Mouse (Mus musculus): ENCODE data around the gene Glod5.
A peak's percentile ranks its signal among the peaks of the same experiment; 100 is the strongest.
"Not testable (repeated sequence)": the region's sequence is repeated elsewhere in the genome, so short reads cannot be mapped to it uniquely, and the experiment has no call there.

The Glod5 gene

DNA sequence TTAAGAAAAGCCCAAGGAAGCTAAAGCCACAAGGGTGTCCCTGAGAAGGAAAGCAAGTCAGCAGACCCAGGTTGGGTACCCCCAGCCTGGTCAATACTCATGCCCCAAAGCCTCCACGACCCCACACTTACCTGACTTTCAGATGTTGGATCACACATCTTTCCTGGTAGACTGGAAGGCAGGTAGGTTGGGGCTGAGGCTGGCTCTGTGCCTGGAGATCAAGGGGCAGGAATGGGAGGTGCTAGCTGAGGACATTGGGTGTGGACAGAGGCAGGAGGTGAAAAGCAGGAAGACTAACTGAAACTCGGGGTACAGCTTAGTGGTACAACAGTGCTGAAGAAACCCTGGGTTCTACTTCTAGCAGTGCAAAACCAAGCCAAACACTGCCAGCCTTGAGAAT lies at the start of gene Glod5:
Gene Glod5 (minus strand): TSS at position 207 of the 400 bp plus-strand sequence.
- DNase-seq (ENCODE audit: low spot score in 2 of 2) = no peak

DNA sequence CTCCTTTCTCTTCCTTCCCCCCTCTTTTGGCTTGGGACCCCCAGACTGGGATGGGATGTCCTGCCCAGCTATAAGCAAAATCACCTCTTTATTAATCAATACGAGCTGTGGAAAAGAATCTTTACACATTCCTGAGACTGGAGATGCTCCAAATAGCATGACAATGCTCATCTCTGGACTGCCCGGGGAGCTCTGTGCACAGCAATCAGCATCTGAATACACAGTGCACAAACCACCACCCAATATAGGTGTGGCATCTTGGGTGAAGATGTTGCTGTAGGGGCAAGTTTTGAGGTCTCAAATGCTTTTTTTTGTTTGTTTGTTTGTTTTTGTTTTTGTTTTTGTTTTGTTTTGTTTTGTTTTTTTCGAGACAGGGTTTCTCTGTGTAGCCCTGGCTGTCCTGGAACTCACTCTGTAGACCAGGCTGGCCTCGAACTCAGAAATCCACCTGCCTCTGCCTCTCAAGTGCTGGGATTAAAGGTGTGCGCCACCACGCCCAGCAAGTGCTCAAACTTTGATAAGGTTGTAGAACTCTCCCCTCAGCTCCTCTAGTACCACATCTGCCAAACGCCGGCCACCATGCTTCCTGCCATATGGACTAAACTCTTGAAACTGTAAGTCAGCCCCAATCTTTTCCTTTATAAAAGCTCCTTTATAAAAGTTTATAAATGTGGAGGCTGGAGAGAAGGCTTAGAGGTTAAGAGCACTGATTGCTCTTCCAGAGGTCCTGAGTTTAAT lies 32.9 kb upstream of the Glod5 start:
- not testable (repeated sequence) for DNase-seq (ENCODE audit: low spot score in 2 of 2)

DNA sequence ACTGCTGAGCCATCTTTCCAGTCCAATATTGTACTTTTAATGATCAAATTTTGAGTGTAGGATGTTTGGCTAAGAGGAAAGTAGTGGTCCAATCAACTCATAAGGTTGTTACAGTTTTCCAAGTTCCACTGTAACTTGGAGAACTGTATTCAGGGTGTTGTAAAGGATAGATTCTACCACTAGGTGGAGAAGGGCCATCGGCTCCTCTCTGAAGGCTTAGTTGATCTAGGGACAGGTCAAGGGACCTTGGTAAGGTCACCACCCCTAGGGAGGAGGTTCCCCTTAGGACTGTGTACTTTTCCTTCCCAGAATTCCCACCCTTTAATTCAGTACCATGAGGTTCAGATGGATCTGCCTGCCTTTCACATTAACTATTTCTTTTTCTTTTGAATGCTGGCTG lies 14.7 kb upstream of the Glod5 start:
- no peak for DNase-seq (ENCODE audit: low spot score in 2 of 2)

DNA sequence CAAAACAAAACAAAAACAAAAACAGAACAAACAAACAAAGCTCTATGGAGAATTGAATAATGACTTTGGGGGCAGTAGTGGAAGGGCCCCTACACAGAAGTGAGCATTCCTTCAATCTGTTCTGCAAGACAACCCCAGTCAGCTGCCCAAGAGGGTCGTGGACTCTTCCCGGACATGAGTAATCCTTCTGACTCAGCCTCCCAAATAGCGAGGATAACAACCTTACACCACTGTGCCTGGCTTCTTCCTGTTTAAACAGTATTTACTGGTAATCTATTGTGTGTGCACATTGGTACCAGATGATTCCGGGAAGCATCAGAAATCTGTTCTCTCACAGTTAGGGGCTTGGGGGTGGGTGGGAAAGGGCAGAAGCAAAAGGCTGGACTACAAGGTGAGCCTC lies 8.5 kb upstream of the Glod5 start:
- no peak for DNase-seq (ENCODE audit: low spot score in 2 of 2)

DNA sequence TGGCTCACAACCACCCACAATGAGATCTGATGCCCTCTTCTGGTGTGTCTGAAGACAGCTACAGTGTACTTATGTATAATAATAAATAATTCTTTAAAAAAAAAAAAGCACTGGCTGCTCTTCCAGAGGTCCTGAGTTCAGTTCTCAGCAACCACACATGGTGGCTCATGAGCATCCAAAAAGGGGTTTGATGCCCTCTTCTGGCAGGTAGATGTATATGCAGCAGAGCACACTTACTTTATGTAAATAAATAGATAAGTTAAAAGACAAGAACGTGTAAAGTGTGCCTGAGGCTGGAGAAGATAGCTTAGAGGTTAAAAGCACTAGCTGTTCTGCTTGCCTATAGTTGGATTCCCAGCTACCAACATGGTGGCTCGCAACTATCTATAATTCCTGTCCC lies 6.5 kb upstream of the Glod5 start:
- DNase-seq (ENCODE audit: low spot score in 2 of 2) = no peak

DNA sequence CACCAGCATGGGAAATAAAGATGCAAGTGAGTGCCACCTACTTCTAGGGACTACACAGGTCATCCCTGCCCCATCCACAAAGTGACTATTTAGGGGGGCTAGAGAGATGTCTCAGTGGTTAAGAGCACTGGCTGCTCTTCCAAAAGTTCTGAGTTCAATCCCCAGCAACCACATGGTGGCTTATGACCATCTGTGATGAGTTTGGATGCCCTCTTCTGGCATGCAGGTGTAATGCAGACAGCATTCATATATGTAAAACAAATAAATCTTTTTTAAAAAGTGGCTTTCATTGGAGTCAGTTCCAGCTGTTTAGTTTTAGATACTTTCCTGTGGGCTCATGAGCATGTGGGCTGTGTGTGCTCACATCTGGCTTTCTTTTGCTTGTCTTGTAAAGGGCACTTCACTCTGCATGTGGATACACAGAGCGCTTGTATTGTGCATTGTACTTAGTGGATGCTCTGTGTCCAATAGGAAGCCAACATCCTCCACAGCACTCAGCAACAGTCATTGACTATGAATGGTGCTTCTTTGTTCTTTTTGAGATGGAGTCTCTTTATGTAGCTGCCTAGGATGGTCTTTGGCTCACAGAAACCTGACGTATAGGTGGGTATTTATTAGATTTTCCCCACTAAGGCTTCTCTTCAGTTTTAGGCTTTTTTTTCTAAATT lies 2.0 kb upstream of the Glod5 start:
- no peak for DNase-seq (ENCODE audit: low spot score in 2 of 2)

DNA sequence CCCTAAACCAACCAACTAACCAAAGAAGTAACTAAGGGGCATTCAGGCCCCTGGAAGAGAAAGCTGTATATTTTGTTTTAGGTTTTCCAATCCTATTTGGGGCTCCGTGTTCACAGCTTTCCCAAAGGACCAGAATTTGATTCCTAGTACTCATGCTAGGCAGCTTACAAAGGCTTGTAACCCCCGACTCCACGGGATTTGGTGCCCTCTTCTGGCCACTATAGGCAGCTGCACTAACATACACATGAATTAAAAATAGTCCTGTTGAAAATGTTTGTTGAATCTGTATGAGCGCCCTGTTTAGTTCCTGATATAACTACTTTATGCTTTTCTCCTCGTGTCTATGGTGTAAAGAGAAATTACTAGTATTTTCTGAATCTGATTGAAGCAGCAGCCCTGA lies 1.1 kb downstream of the Glod5 start:
- DNase-seq (ENCODE audit: low spot score in 2 of 2) = peak; percentile 4 to 13

DNA sequence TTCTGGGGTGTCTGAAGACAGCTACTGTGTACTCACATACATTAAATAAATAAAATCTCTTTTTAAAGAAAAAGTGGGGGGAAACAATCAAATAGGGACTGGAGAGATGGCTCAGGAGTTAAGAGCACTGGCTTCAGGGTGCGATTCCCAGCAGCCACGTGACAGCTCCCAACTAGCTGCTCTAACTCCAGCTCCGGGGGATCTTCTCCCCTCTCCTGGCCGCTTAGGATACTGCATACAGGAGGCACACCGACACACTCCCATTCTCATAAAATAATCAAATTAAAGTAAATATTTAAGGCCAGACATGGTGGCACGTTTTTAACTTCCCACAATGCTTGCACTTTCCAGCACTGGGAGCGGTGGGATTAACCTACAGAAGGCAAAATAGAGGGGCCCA lies 2.6 kb downstream of the Glod5 start:
- DNase-seq (ENCODE audit: low spot score in 2 of 2) = not testable (repeated sequence)

DNA sequence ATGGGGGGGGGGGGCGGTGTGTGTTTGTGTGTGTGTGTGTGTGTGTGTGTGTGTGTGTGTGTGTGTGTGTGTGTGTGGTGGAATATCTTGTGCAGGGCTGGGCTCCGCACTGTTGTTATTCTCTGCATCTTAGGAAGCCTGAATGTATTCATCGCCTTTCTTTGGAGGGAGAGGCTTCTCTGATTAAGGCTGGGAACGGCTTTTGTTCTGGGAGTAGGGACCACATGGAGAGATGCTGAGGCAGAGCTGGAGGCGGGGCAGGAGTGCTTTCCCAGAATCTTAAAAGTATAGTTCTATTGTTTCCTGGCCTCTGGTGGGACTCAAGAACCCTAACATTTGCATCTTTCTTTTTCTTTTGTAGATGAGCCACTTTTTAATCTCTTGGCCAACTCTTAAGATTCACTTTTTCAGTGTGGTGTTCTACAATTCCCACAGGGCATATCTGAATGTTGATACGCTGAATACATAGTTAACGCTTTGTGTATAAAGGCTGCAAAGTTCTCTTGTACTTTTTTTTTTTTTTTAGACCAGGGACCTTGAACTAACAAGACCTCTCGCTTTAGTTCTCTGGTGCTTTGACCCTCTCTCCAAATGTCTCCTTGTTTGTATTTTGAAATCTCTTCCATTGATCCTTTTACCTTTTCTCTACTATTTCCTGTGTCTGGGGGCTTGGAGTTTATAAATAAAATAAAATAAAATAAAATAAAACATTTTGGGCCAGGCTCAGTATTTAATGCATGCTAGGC lies 4.5 kb downstream of the Glod5 start:
- DNase-seq (ENCODE audit: low spot score in 2 of 2) = no peak

DNA sequence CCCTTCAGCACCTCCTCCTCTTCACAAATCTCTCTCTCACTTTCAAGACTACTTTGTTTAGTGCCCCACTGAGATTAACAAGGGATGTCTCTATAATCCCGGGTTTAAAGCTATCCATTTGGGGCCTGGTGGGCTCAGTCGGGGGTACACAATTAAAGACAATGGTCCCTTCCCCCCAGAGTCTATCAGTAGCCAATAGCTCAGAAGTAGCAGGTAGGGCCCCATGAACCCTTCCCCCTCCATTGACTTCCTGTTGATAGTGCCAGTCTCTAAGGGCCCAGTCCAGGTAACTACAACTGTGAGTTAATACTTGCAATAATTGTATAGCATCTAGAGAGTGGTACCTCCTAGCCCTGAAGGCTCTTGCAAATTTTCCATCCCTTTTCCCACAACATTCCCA lies 5.1 kb downstream of the Glod5 start:
- no peak for DNase-seq (ENCODE audit: low spot score in 2 of 2)

DNA sequence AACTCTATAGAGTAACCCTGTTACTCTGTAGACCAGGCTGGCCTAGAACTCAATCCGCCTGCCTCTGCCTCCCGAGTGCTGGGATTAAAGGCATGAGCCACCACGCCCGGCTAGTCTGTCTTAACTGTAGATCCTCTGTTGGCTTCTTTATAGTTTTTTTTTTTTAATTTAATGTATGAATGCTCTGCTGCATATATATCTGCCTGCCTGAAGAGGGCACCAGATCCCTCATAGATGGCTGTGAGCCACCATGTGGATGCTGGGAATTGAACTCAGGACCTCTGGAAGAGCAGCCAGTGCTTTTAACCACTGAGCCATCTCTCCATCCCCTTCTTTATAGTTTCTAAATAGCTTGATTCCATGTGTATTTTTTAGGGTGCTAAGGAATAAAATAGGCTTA lies 8.9 kb downstream of the Glod5 start:
- not testable (repeated sequence) for DNase-seq (ENCODE audit: low spot score in 2 of 2)

DNA sequence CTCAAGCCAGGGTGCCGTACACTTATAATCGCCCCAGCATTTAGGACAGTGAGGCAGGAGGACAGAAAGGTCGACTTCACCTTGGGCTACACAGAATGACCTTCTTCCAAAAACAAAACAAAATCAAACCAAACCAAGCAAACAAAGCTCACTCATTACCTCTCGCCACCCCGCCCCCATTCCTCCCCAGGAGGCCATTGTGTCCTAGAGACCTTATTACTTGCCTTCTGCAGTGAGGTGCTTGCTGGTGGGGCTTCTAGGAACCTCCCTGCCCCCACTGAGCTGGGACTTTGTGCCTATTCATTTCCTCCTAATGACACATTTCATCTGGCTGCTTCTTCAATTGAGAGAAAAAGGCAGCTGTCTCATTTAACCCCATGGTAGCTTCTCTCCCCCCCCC lies 9.7 kb downstream of the Glod5 start:
- DNase-seq (ENCODE audit: low spot score in 2 of 2) = no peak

DNA sequence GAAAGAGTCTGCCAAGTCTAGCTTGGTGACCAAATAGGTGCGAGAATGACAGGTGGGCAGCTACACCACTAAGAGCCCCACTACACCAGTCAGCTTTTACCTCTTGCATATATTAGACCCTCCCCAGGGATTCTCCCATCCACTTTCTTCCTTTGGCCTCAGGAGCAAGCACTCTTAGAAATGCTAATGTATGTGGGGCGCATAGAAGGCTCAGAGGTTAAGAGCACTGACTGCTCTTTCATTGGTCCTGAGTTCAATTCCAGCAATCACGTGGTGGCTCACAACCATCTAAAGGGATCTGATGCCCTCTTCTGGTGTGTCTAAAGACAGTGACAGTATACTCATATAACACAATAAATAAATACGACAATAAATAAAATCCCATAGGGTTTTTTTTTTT lies 15.3 kb downstream of the Glod5 start:
- no peak for DNase-seq (ENCODE audit: low spot score in 2 of 2)

DNA sequence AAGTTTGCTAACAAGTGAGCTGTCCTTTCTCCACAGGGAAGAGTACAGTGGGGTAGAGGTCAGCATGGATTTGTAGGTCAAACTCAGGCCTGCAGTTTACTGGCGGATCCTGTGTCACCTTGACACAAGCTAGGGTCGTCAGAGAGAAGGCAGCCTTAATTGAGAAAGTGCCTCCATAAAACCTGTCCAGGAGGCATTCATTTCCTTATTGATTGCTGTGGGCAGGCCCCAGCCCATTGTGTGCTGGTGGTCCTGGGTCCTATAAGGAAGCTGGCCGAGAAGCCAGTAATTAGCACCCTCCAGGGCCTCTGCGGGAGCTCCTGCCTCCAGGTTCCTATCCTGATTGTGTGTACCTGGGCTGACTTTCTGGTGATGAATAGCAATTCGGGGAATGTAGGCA lies 16.3 kb downstream of the Glod5 start:
- no peak for DNase-seq (ENCODE audit: low spot score in 2 of 2)

DNA sequence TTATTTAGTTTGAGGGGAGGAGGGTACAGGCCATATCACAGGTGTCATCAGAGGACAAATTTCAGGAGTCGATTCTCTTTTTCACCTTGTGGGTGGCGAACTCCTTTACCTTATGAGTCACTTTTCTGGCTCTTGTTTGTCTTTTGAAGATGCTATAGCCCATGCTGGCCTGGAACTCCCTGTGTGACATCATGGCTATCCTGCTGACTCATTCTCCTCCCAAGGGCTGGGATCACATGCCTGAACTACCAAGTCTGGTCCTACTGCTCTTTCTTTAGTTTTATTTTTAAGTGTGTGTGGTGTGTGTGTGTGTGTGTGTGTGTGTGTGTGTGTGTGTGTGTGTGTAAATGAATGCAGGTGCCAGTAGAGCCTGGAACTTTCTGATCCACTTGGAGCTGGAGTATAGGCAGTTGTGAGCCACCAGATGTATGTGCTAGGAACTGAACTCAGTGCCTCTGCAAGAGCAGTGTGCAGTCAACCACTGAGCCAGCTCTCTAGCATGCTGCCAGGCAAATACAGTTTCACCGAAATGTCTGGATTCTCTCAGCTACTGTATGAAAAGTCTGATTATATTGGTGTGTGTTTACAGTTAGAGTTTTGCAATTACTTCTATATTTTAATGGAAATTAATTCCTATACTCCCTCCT lies 17.6 kb downstream of the Glod5 start:
- no peak for DNase-seq (ENCODE audit: low spot score in 2 of 2)

DNA sequence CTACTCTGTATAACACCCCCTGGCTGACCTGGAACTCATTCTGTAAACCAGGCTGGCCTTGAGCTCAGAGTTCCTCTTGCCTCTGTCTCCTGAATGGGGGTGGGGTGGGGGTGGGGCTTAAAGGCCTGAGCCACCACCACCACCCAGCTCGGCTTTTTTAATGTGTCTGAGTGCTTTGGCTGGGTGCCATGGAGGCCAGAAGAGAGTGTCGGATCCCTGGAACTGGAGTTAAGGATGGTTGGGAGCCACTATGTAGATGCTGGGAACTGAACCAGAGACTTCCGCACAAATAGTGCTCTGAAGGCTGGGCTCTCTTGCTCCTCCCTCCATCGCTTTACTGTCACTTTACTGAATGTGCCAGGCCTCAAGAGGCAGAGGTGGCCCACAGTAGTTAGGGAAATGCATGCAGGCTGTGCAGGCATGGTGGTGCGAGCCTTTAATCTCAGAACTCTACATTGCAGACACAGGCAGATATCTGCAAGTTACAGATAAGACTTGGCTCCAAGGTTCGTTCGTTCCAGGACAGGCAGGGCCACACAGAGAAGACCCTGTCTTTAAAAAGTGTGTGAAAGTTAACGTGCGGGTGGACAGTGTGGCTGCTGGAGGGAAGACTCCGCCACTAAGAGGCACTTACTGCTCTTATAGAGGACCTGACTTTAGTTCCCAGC lies 25.1 kb downstream of the Glod5 start:
- DNase-seq (ENCODE audit: low spot score in 2 of 2) = no peak

DNA sequence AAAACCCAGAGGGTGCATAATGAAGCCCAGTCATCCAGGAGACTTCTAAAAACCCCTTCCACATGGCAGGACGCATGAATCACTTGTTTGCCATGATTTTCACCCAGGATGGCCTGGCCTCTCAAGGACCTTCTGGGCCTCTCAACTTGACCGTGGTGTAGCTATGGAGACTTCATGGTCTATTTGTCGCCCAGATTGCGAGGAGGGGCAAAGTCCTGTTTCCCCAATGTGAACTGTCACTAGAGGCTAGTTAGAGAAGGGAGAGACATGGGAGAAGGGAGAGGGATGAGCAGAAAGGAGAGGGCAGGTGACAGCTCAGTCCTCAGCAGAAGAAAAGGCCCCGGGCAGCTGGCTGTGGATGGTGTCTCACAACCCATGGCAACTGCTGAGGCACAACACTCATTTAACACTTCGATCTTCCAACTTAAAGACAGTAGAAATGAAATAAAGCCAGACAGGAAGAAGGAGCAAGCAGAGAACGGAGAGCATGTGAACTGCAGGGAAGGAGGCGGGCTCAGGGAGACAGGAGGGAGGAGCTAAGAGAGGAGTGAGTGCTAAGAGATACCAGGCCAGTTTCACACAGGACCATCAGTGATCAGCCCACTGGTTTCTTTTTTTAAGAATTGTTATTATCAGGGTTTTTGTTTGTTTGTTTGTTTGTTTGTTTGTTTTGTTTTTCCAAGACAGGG lies 25.8 kb downstream of the Glod5 start:
- DNase-seq (ENCODE audit: low spot score in 2 of 2) = no peak

DNA sequence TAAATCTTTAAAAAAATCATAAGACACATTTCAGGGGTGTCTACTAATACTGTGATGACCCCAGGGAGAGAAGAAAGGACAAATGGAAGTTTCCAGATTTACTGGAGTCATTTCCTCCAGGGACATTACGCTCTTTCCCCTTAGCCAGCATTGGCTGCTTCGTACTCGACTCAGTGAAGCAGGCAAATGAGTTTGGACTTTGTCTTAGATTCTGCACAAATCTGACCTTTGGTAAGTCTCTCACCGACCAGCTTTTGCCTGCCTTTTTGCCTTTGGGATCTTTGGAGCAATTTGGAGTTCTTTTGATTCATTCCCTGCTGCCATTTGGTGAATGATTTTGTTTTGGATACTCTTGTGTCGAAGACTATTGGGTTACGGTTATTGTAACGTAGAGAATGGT lies 36.9 kb downstream of the Glod5 start:
- no peak for DNase-seq (ENCODE audit: low spot score in 2 of 2)

DNA sequence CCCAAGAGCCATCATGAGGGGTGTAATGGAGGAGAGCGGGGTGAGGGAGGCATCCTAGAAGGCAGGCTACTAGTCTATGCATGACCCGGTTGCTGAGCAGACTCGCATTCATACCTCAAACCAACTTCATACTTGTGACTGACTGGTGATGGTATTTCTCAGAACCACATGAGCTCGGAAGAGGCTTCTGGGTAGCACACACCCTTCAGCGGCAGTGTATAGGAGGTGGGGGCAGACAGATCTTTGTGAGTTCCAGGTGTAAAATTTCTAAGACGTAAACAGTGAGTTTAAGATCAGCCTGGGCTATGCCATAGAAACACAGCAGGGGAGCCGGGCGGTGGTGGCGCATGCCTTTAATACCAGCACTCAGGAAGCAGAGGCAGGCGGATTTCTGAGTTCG lies 40.4 kb downstream of the Glod5 start, which contains the start of gene Gata1:
Gene Gata1 (minus strand): TSS at position 180 of the 400 bp plus-strand sequence.
- DNase-seq (ENCODE audit: low spot score in 2 of 2) = no peak

DNA sequence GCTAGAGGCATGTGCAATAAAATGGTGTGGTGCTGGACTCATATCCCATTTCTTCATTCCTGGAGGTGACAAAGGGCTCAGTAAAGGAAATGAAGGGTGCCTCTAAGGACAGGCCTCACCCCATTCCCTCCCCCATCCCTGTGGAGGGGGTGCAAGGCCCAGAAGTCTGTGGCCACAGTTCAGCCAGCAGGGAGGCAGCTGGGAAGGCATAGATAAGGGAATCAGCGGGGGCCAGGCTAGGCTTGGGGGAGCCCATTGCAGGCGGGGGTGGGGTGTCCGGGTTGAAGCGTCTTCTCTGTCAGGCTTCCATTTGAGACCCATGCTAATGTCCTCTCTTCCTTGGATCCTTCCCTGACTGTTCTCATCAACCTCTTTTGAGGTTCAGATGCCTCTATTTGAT lies 47.0 kb downstream of the Glod5 start:
- no peak for DNase-seq (ENCODE audit: low spot score in 2 of 2)

DNA sequence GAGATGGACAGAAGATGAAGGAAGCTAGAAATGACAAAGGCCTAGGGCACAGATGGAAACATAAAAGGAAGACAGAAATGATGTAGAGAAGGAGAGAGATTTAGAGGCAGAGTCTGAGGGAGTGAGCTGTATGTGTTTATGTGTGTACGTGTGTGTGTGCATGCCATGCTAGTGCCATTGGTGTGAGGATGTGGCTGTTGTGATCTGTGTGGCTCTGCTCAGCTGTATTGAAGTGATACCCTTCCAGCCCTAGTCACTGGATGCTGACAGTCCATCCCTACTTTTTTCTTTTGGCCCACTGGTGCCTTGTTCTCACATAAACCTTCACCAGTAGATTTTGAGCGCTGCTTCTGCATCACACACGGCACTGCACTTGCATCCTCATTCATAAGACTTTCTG lies 49.4 kb downstream of the Glod5 start:
- no peak for DNase-seq (ENCODE audit: low spot score in 2 of 2)

Data from right cerebral cortex, adult 2 months (tissue).